Mouse (Mus musculus) central nervous system, embryonic 18 days (tissue): ENCODE results near the gene Gm21627. TPM values are rescaled to one million over a fixed set of nuclear protein-coding genes. Genes with fewer than 3 reads are reported as not detected.

Experiments used
- polyA plus RNA-seq: library from polyadenylated mRNA; depleted of rRNA; stranded (reverse); fragments of >200 nt; gene quantifications from 2 replicates; pipeline ENCODE4 v1.2.3, GENCODE M21; 2012; rRNA removed

Gene Gm21627
- polyA plus RNA-seq: not detected in 2 replicates

GRCm38 (mm10) chrY:63228127-63228526 is at the start of gene Gm21627:
Gene Gm21627 (plus strand): TSS chrY:63228427.

